Mouse (Mus musculus) kidney, postnatal 14 days (tissue): Measurements from ENCODE around the gene Mab21l2.

Source experiments
- DNase-seq: peaks from one replicate; pipeline ENCODE4 v3.0.0; 2022; ENCODE audit warnings: mixed read lengths

Gene Mab21l2

GRCm38 (mm10) chr3:86538645-86539554, 9.5 kb downstream of the Mab21l2 start:
- no peak for DNase-seq

DNA sequence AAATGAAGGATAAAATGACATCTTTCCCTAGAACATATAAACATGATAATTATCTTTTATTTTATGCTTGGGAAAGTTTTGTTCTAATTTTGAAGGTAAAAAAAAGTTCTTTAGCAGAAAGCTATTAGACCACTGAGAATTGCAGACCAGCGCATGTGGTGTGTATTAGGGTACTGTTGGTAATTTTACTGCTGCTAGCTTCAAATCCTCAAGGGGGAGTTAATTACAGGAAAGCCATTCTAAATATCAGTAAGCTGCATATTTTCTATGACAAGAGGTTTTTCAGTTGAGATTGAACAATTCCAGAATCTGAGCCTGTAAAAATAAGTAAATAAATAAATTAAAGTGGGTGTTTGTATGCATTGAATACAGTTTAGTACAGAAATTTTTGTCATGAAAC, 11.7 kb downstream of the Mab21l2 start:
- DNase-seq: no peak

GRCm38 (mm10) chr3:86531531-86532269, 16.7 kb downstream of the Mab21l2 start:
- DNase-seq: no peak

- DNase-seq: no peak
Observed at GRCm38 (mm10) chr3:86522880-86523505, 25.4 kb downstream of the Mab21l2 start.

DNA sequence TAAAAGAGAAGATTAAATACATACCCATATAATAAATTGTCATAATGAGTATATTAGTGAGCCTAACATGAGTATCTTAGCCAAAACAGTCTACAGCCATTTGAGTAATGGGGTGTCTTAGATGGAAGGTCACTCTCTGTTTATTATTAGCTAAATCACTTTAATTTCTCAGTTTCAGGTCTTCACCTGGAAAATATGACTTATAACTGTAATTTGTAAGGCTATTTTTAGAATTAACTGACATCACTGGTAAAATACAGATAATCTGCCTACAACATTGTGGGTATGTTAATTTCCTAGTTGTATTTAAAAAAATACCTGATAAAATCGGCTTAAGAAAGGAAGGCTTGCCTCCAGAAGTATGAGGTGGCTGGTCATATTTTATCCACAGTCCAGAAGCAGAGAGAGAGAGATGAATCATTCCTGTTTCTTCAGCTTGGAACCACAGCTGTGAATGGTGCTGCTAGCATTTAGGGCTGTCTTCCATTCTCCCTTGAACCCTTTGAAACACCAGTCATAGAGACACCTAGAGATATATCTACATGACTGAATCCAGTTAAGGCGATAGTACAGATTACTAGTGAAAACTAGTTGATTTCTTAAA, 29.8 kb downstream of the Mab21l2 start:
- DNase-seq: no peak

GRCm38 (mm10) chr3:86500586-86500985, 47.8 kb downstream of the Mab21l2 start:
- DNase-seq: no peak
